Mouse (Mus musculus) frontal cortex, postnatal 14 days (tissue): ENCODE data around the gene Mtmr11.

ENCODE experiments used
- DNase-seq, 2 experiments: peaks; one replicate each; pipeline ENCODE4 v3.0.0; 2022; ENCODE audit warnings: low spot score in 2 of 2

Mtmr11 gene

DNA sequence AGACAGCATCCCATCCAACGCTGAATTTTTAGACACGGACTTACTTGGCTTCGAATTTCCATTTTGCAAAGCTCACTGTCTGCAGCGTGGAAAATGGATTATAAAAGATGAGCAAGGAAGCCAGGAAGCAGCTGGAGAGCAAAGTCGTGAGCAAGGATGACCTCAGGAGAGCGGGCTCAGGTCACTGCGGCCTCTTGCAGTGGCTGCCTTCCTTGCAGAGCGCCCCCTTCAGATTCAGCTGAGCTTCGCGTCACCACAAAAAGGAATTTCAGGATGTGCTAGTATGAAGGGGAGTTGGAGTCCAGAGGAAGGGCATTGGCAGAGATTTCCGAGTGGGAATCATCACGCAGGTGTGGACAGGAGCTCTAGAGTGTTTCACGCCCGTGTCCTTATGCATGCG, 47.4 kb downstream of the Mtmr11 start:
- no peak for DNase-seq

DNA sequence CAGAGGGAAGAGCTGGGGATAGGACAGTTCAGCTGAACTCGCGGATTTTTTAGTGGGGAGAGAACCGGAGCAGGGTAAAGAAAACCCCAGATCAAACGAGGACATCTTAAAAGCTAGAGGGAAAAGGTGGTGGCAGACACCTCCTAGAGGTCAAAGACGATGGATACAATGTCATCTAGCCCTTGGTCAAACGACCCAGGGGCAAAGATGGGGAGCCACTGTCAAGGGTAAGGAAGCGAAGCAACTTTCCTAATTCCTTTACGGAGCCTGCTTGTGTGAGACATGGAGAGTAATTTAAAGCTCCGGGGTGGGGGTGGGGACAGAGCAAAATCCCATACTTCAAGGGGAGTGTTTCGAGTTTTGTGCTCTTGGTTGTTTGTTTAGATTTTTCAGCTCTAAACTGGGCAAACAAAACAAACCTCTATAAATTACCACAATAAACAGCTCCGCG, 57.4 kb downstream of the Mtmr11 start:
- DNase-seq, result no peak

DNA sequence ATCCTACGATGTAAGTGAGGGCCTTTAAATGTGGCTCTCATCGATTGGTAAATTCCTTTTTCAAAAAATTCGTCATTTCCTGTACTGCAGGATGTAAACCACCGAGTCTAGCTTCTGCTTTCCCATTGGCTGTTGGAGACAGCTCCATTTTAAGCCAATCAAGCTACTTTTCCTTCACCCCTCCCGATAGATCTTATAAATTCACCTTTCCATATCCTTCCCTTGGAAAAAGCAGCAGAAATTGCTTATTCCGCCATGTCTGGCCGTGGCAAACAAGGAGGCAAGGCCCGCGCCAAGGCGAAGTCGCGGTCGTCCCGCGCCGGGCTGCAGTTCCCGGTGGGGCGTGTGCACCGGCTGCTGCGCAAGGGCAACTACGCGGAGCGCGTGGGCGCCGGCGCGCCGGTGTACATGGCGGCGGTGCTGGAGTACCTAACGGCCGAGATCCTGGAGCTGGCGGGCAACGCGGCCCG, 57.9 kb downstream of the Mtmr11 start, which contains the start of the genes Bola1 and Hist2h2ab:
Bola1 (minus strand) TSS at position 49 of the 470 bp plus-strand sequence.
Hist2h2ab (plus strand) TSS at position 205 of the 470 bp plus-strand sequence.
- peak; percentile 73 to 75 for DNase-seq

DNA sequence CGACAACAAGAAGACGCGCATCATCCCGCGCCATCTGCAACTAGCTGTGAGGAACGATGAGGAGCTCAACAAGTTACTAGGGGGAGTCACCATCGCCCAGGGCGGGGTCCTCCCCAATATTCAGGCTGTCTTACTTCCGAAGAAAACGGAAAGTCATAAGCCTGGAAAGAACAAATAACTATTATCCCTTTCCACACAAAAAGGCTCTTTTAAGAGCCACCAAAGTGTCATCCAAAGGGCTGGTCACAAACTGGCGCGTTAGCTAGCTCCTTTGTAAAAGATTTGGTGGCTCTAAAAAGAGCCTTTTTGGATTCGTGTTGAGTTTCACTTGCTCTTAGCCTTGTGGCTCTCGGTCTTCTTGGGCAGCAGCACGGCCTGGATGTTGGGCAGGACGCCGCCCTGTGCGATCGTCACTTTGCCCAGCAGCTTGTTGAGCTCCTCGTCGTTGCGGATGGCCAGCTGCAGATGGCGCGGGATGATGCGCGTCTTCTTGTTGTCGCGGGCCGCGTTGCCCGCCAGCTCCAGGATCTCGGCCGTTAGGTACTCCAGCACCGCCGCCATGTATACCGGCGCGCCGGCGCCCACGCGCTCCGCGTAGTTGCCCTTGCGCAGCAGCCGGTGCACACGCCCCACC, 58.4 kb downstream of the Mtmr11 start:
- peak in 1 of 2 experiments; percentile 28 for DNase-seq

DNA sequence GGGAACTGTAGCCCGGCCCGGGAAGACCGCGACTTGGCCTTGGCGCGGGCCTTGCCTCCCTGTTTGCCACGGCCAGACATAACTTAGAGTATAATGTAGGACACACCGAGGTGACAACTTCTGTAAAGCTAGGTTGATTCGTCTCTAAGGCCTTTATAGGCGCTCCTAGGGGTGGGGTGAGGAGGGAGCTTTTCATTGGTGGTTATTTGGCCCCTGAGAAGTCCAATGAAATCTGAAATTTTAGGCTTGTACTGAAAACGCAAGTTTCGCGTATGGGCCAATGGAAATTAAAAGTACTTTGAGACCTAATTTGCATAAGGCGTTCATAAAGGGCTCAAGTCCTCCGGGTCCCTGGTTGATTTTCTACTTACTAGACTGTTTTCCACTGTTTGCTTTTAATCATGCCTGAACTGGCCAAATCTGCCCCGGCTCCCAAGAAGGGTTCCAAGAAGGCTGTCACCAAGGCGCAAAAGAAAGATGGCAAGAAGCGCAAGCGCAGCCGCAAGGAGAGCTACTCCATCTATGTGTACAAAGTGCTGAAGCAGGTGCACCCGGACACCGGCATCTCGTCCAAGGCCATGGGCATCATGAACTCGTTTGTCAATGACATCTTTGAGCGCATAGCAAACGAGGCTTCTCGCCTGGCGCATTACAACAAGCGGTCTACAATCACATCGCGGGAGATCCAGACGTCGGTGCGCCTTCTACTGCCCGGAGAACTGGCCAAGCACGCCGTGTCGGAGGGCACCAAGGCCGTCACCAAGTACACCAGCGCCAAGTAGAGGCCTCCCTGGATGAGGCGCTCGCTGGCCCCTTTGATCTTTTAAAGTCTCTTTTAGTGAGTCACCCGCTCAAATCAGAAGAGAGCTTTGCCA, 59.2 kb downstream of the Mtmr11 start, which contains the start of the genes Hist2h2ac and Hist2h2be:
Hist2h2ac (minus strand) TSS at position 116 of the 875 bp plus-strand sequence.
Hist2h2be (plus strand) TSS at position 355 of the 875 bp plus-strand sequence.
- DNase-seq, result peak; percentile 79 to 80
